Mouse (Mus musculus): ENCODE data around the gene Nyx.
A peak's percentile ranks its signal among the peaks of the same experiment; 100 is the strongest.
"Not testable (repeated sequence)": the region's sequence is repeated elsewhere in the genome, so short reads cannot be mapped to it uniquely, and the experiment has no call there.

The Nyx gene

GRCm38 (mm10) chrX:13465810-13466209 lies at the start of gene Nyx:
TSS of gene Nyx (plus strand) at chrX:13466110.
- DNase-seq = no peak

GRCm38 (mm10) chrX:13422047-13422446 lies 43.9 kb upstream of the Nyx start:
- DNase-seq = peak in 1 of 2 experiments; percentile 8

- DNase-seq = no peak
These were observed 34.5 kb upstream of the Nyx start for GRCm38 (mm10) chrX:13431421-13431820.

- DNase-seq = not testable (repeated sequence)
These were observed 29.9 kb upstream of the Nyx start for GRCm38 (mm10) chrX:13436042-13436441.

GRCm38 (mm10) chrX:13456544-13456943 lies 9.4 kb upstream of the Nyx start:
- not testable (repeated sequence) for DNase-seq

- no peak for DNase-seq
These were observed 7.1 kb upstream of the Nyx start for GRCm38 (mm10) chrX:13458766-13459165.

- DNase-seq = peak; percentile 91 to 94
These were observed 4.3 kb upstream of the Nyx start for GRCm38 (mm10) chrX:13461266-13462261.

- no peak for DNase-seq
These were observed 2.9 kb upstream of the Nyx start for GRCm38 (mm10) chrX:13462982-13463517.

GRCm38 (mm10) chrX:13466681-13467080 lies 771 bp downstream of the Nyx start:
- DNase-seq = peak in 1 of 2 experiments; percentile 59

GRCm38 (mm10) chrX:13467121-13467571 lies 1.2 kb downstream of the Nyx start:
- peak; percentile 54 to 68 for DNase-seq

GRCm38 (mm10) chrX:13469160-13470116 lies 3.5 kb downstream of the Nyx start:
- DNase-seq = peak; percentile 72 to 74

GRCm38 (mm10) chrX:13471925-13472324 lies 6.0 kb downstream of the Nyx start:
- DNase-seq = no peak

GRCm38 (mm10) chrX:13472751-13473225 lies 6.9 kb downstream of the Nyx start:
- DNase-seq = no peak

GRCm38 (mm10) chrX:13475382-13475781 lies 9.5 kb downstream of the Nyx start:
- no peak for DNase-seq

- no peak for DNase-seq
These were observed 11.7 kb downstream of the Nyx start for GRCm38 (mm10) chrX:13477596-13477995.

- DNase-seq = no peak
These were observed 12.4 kb downstream of the Nyx start for GRCm38 (mm10) chrX:13478298-13478697.

- DNase-seq = no peak
These were observed 13.7 kb downstream of the Nyx start for GRCm38 (mm10) chrX:13479570-13479969.

GRCm38 (mm10) chrX:13482576-13482975 lies 16.7 kb downstream of the Nyx start:
- no peak for DNase-seq

- DNase-seq = no peak
These were observed 18.5 kb downstream of the Nyx start for GRCm38 (mm10) chrX:13484447-13484846.

GRCm38 (mm10) chrX:13489001-13489400 lies 23.1 kb downstream of the Nyx start:
- no peak for DNase-seq

GRCm38 (mm10) chrX:13489761-13490160 lies 23.9 kb downstream of the Nyx start:
- DNase-seq = no peak

GRCm38 (mm10) chrX:13490941-13491340 lies 25.0 kb downstream of the Nyx start:
- DNase-seq = no peak

- DNase-seq = no peak
These were observed 27.0 kb downstream of the Nyx start for GRCm38 (mm10) chrX:13492922-13493321.
